Mouse (Mus musculus) lung, postnatal 14 days (tissue): ENCODE measurements around the gene Zdhhc12.
"Not testable (repeated sequence)": the region's sequence is repeated elsewhere in the genome, so short reads cannot be mapped to it uniquely, and the experiment has no call there.

Source experiments
- DNase-seq: peaks from one replicate; pipeline ENCODE4 v3.0.0; 2021

Gene Zdhhc12

GRCm38 (mm10) chr2:30093471-30094207 is at the start of gene Zdhhc12:
Gene Zdhhc12 (minus strand): TSS chr2:30093648.
- peak; percentile 94 for DNase-seq

- DNase-seq = not testable (repeated sequence)
These were observed 46.6 kb upstream of the Zdhhc12 start for GRCm38 (mm10) chr2:30140021-30140420.

- DNase-seq = no peak
These were observed 43.0 kb upstream of the Zdhhc12 start for GRCm38 (mm10) chr2:30136458-30136857.

- DNase-seq = no peak
These were observed 41.6 kb upstream of the Zdhhc12 start for GRCm38 (mm10) chr2:30134928-30135620.

- no peak for DNase-seq
These were observed 40.9 kb upstream of the Zdhhc12 start for GRCm38 (mm10) chr2:30134378-30134711.

GRCm38 (mm10) chr2:30133613-30134377 is 40.3 kb upstream of the Zdhhc12 start, which contains the start of gene Tbc1d13:
Gene Tbc1d13 (plus strand): TSS chr2:30133746.
- DNase-seq = peak; percentile 98

GRCm38 (mm10) chr2:30132801-30133612 is 39.6 kb upstream of the Zdhhc12 start:
- DNase-seq = peak; percentile 47

GRCm38 (mm10) chr2:30131240-30131639 is 37.8 kb upstream of the Zdhhc12 start:
- not testable (repeated sequence) for DNase-seq

GRCm38 (mm10) chr2:30130156-30130555 is 36.7 kb upstream of the Zdhhc12 start:
- DNase-seq = no peak

GRCm38 (mm10) chr2:30128789-30129188 is 35.3 kb upstream of the Zdhhc12 start:
- DNase-seq = peak; percentile 47

- peak; percentile 97 for DNase-seq
These were observed 31.2 kb upstream of the Zdhhc12 start, which contains the start of gene Zer1 for GRCm38 (mm10) chr2:30124472-30125274. Gene Zer1 (minus strand): TSS chr2:30124585.

GRCm38 (mm10) chr2:30123729-30124471 is 30.5 kb upstream of the Zdhhc12 start:
- DNase-seq = no peak

GRCm38 (mm10) chr2:30122766-30123165 is 29.3 kb upstream of the Zdhhc12 start:
- DNase-seq = no peak

GRCm38 (mm10) chr2:30120269-30120668 is 26.8 kb upstream of the Zdhhc12 start:
- DNase-seq = no peak

- no peak for DNase-seq
These were observed 26.2 kb upstream of the Zdhhc12 start for GRCm38 (mm10) chr2:30119641-30120051.

GRCm38 (mm10) chr2:30112564-30112963 is 19.1 kb upstream of the Zdhhc12 start:
- DNase-seq = no peak

- DNase-seq = no peak
These were observed 18.1 kb upstream of the Zdhhc12 start for GRCm38 (mm10) chr2:30111500-30111899.

GRCm38 (mm10) chr2:30108260-30108659 is 14.8 kb upstream of the Zdhhc12 start:
- no peak for DNase-seq

- DNase-seq = no peak
These were observed 14.2 kb upstream of the Zdhhc12 start for GRCm38 (mm10) chr2:30107646-30108045.

- peak; percentile 67 for DNase-seq
These were observed 12.9 kb upstream of the Zdhhc12 start for GRCm38 (mm10) chr2:30106364-30106763.

- no peak for DNase-seq
These were observed 6.8 kb upstream of the Zdhhc12 start for GRCm38 (mm10) chr2:30100214-30100613.
